Mouse (Mus musculus): ENCODE measurements around the gene Cdc42.

Gene Cdc42

DNA sequence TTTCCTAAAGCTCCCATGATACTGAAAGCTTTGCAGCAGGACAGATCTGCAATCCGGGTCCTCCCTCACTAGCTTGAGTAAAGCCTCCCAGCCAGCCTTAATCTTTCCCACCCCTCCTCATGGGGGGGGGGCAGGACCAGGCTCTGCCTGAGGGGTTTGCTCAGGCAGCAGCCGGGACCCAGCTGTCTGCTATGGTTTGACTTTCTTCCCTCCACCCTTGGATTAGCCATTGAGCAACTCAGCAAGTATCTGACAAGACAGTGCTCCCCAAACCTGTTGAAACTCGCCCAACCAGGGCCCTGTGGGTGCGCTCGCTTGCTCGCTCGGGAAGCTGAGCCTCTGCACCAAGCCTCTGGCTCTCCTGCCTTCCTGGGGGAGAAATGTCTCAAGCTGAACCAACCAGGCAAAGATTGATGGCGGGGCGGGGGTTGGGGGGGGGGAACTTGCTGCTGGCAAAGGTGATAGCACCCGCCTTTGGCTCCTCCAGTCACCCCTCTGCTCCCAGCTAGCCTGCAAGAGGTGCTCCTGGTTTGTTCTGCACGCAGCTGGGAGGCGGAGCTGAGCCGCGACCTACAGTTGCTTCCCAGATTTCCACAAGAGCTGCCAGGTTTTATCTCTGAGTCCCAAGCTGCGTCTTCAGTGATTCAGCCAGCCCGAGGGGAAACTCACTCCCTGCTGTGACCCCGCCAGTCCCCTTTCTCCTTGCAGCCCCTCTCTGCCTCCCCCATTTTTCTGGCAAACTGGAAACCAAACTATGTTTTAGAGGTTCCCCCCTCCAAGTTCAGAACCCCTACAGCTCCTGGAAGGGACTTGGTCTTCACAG, 74.7 kb downstream of the Cdc42 start:
- no peak for DNase-seq

DNA sequence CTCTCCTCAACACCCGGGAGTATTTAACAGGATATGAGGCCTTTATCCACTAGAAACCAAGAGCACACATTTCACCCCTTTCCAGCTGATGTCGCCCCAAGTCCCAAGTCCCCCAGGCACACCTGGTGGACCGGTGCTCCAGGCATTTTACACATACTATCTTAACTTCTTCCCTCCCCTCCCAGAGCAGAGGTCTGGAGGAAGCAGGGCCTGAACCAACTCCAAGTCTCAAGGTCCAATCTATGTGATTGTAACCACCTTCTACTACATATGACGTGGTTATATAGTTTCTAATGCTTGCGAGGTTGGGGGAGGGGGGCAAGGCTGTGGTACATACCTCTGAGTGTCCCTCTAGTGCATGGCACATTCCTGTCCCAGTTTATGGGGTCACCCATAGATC, 75.4 kb downstream of the Cdc42 start:
- DNase-seq: no peak

DNA sequence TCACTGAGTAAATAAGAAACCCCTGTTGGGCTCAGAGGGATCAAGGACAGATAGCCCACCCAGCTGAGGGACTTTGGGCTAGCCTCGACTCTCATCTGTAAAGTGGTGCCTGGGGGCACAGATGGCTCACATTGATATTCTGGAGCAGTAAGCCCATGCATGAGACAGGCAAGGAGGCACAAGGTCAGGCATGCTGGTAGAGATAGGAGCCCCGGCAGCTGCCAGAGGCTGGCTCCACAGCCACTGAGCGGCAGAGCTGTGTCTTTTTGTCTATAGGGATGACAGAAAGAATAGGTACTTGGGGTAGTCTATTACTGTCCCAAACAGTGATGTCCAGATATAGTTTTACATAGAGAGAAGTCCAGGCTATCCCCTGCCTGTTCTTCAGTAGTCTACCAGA, 76.2 kb downstream of the Cdc42 start:
- no peak for DNase-seq

- DNase-seq: no peak
Measured at GRCm38 (mm10) chr4:137279346-137279745, 78.2 kb downstream of the Cdc42 start.

DNA sequence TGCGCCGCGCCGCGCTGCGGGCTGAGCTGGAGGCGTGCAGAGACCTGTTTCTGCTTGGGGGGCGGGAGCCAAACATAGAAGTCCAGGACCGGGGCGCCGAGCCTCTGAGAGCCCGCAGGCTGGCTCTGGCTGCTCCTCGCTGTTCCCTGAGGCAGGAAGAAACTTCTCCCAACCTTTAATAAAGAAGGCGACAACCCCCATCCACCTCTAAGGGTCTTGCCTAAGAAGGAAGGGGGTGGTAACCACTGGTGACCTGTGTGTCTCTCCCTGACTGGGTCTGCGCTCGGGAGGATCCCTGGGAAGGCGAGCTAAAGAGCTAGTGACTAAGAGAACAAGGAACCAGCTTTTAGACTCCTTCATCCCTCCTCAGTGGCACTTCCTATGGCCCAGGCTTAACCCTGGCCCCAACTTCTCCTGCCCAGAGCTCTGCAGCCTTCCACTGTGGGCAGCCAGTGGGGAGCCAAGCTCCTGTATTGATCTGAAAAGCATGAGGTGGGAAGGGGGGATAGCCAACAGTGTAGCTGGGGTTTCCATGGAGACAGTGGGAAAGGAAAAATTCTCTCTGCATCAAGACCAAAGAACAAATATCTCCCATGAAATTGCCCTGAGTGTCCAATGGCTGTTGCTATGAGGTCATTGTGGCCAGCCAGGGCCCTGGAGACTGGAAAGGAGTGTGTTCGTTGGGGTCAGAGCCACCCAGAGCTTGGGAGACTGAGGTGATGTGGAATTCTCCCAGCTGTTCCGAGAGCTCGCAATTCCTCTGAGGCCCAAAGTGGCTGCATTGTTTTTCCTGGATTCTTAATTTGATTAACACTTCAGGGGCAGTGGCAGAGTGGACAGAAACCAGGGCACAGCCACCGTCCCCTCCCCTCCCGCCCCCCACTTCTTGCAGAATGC, 79.1 kb downstream of the Cdc42 start:
- DNase-seq: peak; percentile 49

GRCm38 (mm10) chr4:137277600-137278143, 79.8 kb downstream of the Cdc42 start:
- no peak for DNase-seq

DNA sequence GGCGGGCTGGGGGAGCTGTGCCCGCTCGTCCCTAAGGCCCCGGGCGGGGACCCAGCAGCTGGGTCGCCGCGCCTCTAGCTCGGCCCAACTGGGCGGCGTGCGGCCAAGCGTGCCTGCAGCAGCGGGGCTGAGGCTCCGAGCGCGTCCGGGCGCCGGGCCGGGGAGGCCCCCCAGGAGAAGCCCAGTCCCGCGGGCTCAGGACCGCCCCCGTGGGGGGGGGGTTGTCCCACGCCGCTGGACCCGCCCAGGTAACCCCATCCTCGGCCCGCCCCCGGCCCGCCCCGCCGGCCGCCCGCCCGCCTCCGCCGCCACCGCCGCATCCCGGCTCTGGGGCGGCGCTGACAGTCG, 80.4 kb downstream of the Cdc42 start, which contains the start of gene Wnt4:
Wnt4 (plus strand) TSS at position 324 of the 348 bp plus-strand sequence.
- DNase-seq: peak; percentile 44

DNA sequence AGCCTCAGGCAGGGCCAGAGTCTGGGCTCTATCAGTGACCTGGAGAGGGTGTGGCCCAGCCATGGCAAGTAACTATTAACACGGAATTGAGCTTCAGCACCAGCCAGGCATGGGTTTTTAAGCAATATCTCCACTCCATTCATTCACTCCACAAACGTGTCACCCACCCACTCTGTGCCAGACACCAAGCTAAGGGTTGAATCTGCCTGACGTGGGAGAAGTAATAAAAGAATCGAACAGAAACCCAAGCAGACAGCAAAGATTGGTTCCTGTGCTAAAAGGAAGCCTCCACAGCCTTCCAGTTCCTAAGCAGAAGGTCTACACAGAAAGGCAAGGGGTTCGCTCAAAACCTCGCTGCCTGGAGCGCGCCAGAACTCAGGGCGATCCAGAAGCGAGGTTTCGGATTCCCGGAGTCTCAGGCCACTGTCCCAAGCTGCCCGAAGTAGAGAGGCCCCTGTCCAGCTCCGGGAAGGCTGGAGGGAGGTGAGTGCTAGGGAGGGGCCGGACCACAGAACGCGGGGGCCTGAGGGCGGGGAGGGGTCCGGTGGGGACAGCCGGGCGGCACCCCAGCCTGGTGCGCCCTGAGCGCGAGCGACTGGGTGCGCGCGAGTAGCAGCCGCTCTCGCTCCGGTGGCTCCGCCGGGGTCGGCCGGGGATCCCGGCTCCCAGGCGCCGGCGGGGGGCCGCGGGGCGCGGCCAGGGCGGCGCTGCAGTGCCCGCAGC, 80.9 kb downstream of the Cdc42 start:
- DNase-seq: no peak

DNA sequence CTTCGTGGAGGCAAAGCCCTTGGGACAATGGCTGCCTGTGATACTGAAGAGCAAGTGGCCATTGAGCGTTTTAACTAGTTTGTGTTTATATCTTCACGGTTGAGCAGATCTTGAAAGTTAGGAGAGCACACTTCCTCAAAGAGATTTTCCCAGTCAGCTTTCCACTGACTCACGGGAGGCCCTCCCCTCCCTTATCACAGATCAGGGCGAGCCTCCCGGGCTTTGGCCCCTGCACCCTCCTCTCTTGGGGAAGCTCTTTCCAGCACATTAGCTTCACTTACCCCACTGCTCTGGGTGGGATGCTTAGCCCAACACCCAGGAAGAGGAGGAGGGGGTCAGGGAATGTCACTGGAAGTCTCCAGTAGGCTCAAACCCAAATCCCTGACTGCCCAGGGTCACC, 83.2 kb downstream of the Cdc42 start:
- DNase-seq: no peak

GRCm38 (mm10) chr4:137271856-137272255, 85.7 kb downstream of the Cdc42 start:
- no peak for DNase-seq
